Mouse (Mus musculus) intestine, postnatal 0 days (tissue): ENCODE data around the gene Mthfsl. TPM values are rescaled to one million over a fixed set of nuclear protein-coding genes. Genes with fewer than 3 reads are reported as not detected.
"Not testable (repeated sequence)": the region's sequence is repeated elsewhere in the genome, so short reads cannot be mapped to it uniquely, and the experiment has no call there.

Experiments used
- ATAC-seq: fragments of 200-750 bp; cut with Nextera tagmentation; 2 replicates; pipeline ENCODE4 v1.8.0; 2017; ENCODE audit warnings: mild to moderate bottlenecking, moderate TSS enrichment, moderate library complexity
- H3K27ac ChIP-seq: fragments of 300-500 bp; sonication (generic); 2 replicates; pipeline ENCODE4 v1.5.1; 2014; ENCODE audit warnings: mild to moderate bottlenecking, low read depth, low read length, moderate library complexity
- H3K27me3 ChIP-seq: fragments of 300-500 bp; sonication (generic); replicated peaks from 2 replicates; pipeline ENCODE4 v1.6.1; 2014; ENCODE audit warnings: low read length, mixed read lengths; ENCODE audit not compliant: control insufficient read depth, insufficient read depth
- H3K36me3 ChIP-seq: fragments of 300-500 bp; sonication (generic); 2 replicates; pipeline ENCODE4 v1.6.1; 2014; ENCODE audit warnings: mild to moderate bottlenecking, moderate library complexity; ENCODE audit not compliant: control insufficient read depth, insufficient read depth
- H3K4me1 ChIP-seq: fragments of 300-500 bp; sonication (generic); replicated peaks from 2 replicates; pipeline ENCODE4 v1.6.1; 2014; ENCODE audit warnings: antibody characterized with exemption, low read length, mixed read lengths; ENCODE audit not compliant: control insufficient read depth, insufficient read depth
- H3K4me2 ChIP-seq: fragments of 300-500 bp; sonication (generic); replicated peaks from 2 replicates; pipeline ENCODE4 v1.6.1; 2014; ENCODE audit warnings: low read depth, mild to moderate bottlenecking, moderate library complexity
- H3K4me3 ChIP-seq: fragments of 300-500 bp; sonication (generic); 2 replicates; pipeline ENCODE4 v1.5.1; 2014; ENCODE audit warnings: low read depth, low read length
- H3K9ac ChIP-seq: fragments of 300-500 bp; sonication (generic); 2 replicates; pipeline ENCODE4 v1.6.1; 2014; ENCODE audit warnings: mild to moderate bottlenecking, low read depth, low read length
- H3K9me3 ChIP-seq: fragments of 300-500 bp; sonication (generic); 2 replicates; pipeline ENCODE4 v1.6.1; 2016; ENCODE audit warnings: mixed run types; ENCODE audit not compliant: control insufficient read depth
- CTCF ChIP-seq: sonication (generic); IDR thresholded peaks from 2 replicates; pipeline ENCODE4 v1.5.1; 2016; ENCODE audit warnings: low read depth, mild to moderate bottlenecking, control low read depth, antibody characterized with exemption, moderate library complexity
- WGBS: fragments of 180-500 bp; shearing (Covaris S2); extraction: QIAGEN DNeasy Blood & Tissue Kit; methylation state at CpG from one replicate; pipeline ENCODE4 v1.1.7; 2014; 5-methylcytosine and 5-hydroxymethylcytosine counted together
- polyA plus RNA-seq: library from polyadenylated mRNA; unstranded; fragments of >200 nt; fragmentation: Nextera tagmentation; extraction: Ambion mirVana; gene quantifications from 2 replicates; pipeline ENCODE4 v1.2.1, GENCODE M21; 2015

Mthfsl gene
- polyA plus RNA-seq, 1 experiment from 2014 or later: 53.3 TPM

- Histone ChIP-seq H3K4me3 (no peak overlapping the region), H3K36me3 (no peaks in the 10 kb centered on the region), H3K27ac (no peak overlapping the region), H3K4me1 (no peaks in the 10 kb centered on the region), H3K4me2 (no peak overlapping the region), H3K9me3 (no peaks in the 10 kb centered on the region), H3K27me3 (no peaks in the 10 kb centered on the region), H3K9ac (no peak overlapping the region)
- ATAC-seq: no peak
- no peak for TF ChIP-seq CTCF
- 80% methylated on average over 6 of the region's 6 CpGs for WGBS
Observed at GRCm38 (mm10) chr9:88709304-88709703, 10.8 kb downstream of the Mthfsl start.

GRCm38 (mm10) chr9:88706700-88707099, 13.4 kb downstream of the Mthfsl start:
- Histone ChIP-seq H3K36me3 (no peaks in the 10 kb centered on the region), H3K27me3 (no peaks in the 10 kb centered on the region), H3K9ac (no peak overlapping the region), H3K4me3 (no peak overlapping the region), H3K4me2 (no peak overlapping the region), H3K9me3 (no peaks in the 10 kb centered on the region), H3K4me1 (no peaks in the 10 kb centered on the region), H3K27ac (no peak overlapping the region)
- no peak for TF ChIP-seq CTCF
- no peak for ATAC-seq
- 76% methylated on average over 4 of the region's 4 CpGs for WGBS

GRCm38 (mm10) chr9:88705157-88705556, 14.9 kb downstream of the Mthfsl start:
- not testable (repeated sequence) for H3K27me3 ChIP-seq, H3K27ac ChIP-seq, H3K36me3 ChIP-seq, H3K4me3 ChIP-seq, H3K4me1 ChIP-seq, H3K9me3 ChIP-seq, H3K9ac ChIP-seq, H3K4me2 ChIP-seq, ATAC-seq
- WGBS: 85% methylated on average over 8 of the region's 8 CpGs

GRCm38 (mm10) chr9:88698746-88699145, 21.4 kb downstream of the Mthfsl start:
- not testable (repeated sequence) for H3K4me3 ChIP-seq, ATAC-seq, H3K27ac ChIP-seq, H3K4me2 ChIP-seq, H3K4me1 ChIP-seq, H3K27me3 ChIP-seq, H3K36me3 ChIP-seq, H3K9ac ChIP-seq, H3K9me3 ChIP-seq
- no CpG with 5 or more reads among the region's 2 CpGs for WGBS

GRCm38 (mm10) chr9:88691307-88691706, 28.8 kb downstream of the Mthfsl start:
- ATAC-seq, H3K4me3 ChIP-seq, H3K27ac ChIP-seq: not testable (repeated sequence)

GRCm38 (mm10) chr9:88689451-88689850, 30.6 kb downstream of the Mthfsl start:
- H3K4me2 ChIP-seq, H3K36me3 ChIP-seq, H3K27ac ChIP-seq, H3K4me1 ChIP-seq, H3K9me3 ChIP-seq, H3K4me3 ChIP-seq, ATAC-seq, H3K27me3 ChIP-seq, H3K9ac ChIP-seq: not testable (repeated sequence)
- WGBS: 87% methylated on average over 2 of the region's 3 CpGs

More at GRCm38 (mm10) chr9:88691307-88691706, 28.8 kb downstream of the Mthfsl start:
- 82% methylated on average over 2 of the region's 2 CpGs for WGBS
- not testable (repeated sequence) for H3K4me2 ChIP-seq, H3K27me3 ChIP-seq, H3K36me3 ChIP-seq, H3K9ac ChIP-seq, H3K9me3 ChIP-seq, H3K4me1 ChIP-seq

- H3K36me3 ChIP-seq, ATAC-seq: not testable (repeated sequence)
Observed at GRCm38 (mm10) chr9:88686719-88687118, 33.4 kb downstream of the Mthfsl start.

GRCm38 (mm10) chr9:88658341-88658740, 61.8 kb downstream of the Mthfsl start:
- not testable (repeated sequence) for ATAC-seq, H3K27me3 ChIP-seq, H3K36me3 ChIP-seq, H3K27ac ChIP-seq, H3K4me3 ChIP-seq, H3K9me3 ChIP-seq, H3K4me2 ChIP-seq, H3K4me1 ChIP-seq, H3K9ac ChIP-seq

More at GRCm38 (mm10) chr9:88686719-88687118, 33.4 kb downstream of the Mthfsl start:
- H3K27me3 ChIP-seq, H3K4me1 ChIP-seq, H3K4me2 ChIP-seq, H3K4me3 ChIP-seq, H3K27ac ChIP-seq, H3K9me3 ChIP-seq, H3K9ac ChIP-seq: not testable (repeated sequence)
- WGBS: 100% methylated on average over 1 of the region's 1 CpGs

GRCm38 (mm10) chr9:88650742-88651141, 69.4 kb downstream of the Mthfsl start:
- not testable (repeated sequence) for H3K27me3 ChIP-seq, H3K4me2 ChIP-seq, H3K36me3 ChIP-seq, ATAC-seq, H3K27ac ChIP-seq, H3K9me3 ChIP-seq, H3K9ac ChIP-seq, H3K4me3 ChIP-seq, H3K4me1 ChIP-seq
- WGBS: 97% methylated on average over 12 of the region's 15 CpGs
